ENCODE assay signal across 17 mouse cellular contexts in the genomic region with DNA sequence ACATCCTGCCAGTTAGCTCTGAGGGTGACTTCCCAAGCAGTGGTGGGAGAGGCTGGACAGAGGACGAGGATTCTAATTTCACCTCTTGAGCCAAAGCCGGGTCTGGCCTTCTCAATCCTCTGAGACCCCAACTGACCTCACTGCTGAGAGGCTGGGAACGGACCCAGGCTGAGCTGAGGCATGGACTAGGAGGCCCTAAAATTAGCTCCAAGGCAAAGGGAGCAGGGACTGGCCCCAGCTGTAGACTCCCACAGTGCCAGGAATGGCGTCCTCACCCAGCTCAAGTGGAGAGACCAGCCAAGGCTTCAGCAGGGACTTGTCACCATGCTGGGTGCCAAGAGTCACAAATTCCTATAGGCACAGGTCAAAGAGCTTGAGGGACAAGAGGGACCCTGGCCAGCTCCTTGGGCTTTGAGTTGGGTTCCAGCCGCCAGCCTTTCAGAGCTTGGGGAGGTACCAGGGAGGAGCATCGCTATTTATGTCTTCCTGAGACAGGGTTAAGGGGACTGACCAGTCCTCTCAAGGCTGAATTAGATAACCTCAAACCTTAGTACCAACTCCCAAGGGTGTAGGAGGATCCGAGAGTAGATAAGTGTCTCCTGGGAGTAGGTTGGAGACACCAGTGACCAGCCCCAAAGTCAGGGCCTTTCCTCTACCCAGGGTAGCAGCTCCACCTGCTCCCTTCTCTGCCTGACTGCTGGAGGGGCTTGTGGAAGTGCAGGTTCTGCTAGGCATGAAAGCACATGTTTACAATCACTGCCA. TPM values are rescaled to one million over a fixed set of nuclear protein-coding genes. Genes with fewer than 3 reads are reported as not detected.
DNase-seq lines count a peak whose midpoint lies in the region; ATAC-seq lines count a peak whose summit lies in the region.
"Had no signal": no experiment of that assay in that cellular context is flagged by ENCODE, and none has a peak within 500 bp of the region (broad histone marks: within the 10 kb centered on the region; RNA-seq: fewer than 3 reads in every experiment).

No protein-coding gene starts in this region.

- H3K36me3 ChIP-seq in lung, embryonic 15.5 days, result no peaks in the 10 kb centered on the region
- no peaks in the 10 kb centered on the region for H3K36me3 ChIP-seq in embryonic facial prominence, embryonic 10.5 days (replicated peaks)
- H3K36me3 ChIP-seq: embryonic facial prominence, embryonic 12.5 days; neural tube, embryonic 12.5 days had no signal

- WGBS in lung, embryonic 15.5 days, result 65% methylated on average over 7 of the region's 7 CpGs
- WGBS in embryonic facial prominence, embryonic 10.5 days, result 77% methylated on average over 7 of the region's 7 CpGs

- H3K4me2 ChIP-seq in lung, embryonic 15.5 days, result no peak overlapping the region
- H3K4me2 ChIP-seq: embryonic facial prominence, embryonic 12.5 days; midbrain, embryonic 11.5 days; neural tube, embryonic 12.5 days had no signal

- peaks cover 28% of the 10 kb centered on the region for H3K4me1 ChIP-seq in lung, embryonic 15.5 days
- peaks cover 24% of the 10 kb centered on the region for H3K4me1 ChIP-seq in embryonic facial prominence, embryonic 10.5 days
- H3K4me1 ChIP-seq: embryonic facial prominence, embryonic 12.5 days; neural tube, embryonic 12.5 days had no signal

- no peaks in the 10 kb centered on the region for H3K9me3 ChIP-seq in lung, embryonic 15.5 days
- H3K9me3 ChIP-seq in embryonic facial prominence, embryonic 10.5 days, result no peaks in the 10 kb centered on the region
- H3K9me3 ChIP-seq: embryonic facial prominence, embryonic 12.5 days; neural tube, embryonic 12.5 days had no signal

- no peaks in the 10 kb centered on the region for H3K27me3 ChIP-seq in lung, embryonic 15.5 days
- H3K27me3 ChIP-seq in embryonic facial prominence, embryonic 10.5 days (replicated peaks; ENCODE audit: low read depth, poor library complexity, severe bottlenecking), result no peaks in the 10 kb centered on the region
- H3K27me3 ChIP-seq: embryonic facial prominence, embryonic 12.5 days; neural tube, embryonic 12.5 days; Patski had no signal

- H3K9ac ChIP-seq in lung, embryonic 15.5 days, result no peak overlapping the region
- H3K9ac ChIP-seq: embryonic facial prominence, embryonic 12.5 days; liver, embryonic 14.5 days; neural tube, embryonic 12.5 days had no signal

- ATAC-seq in lung, embryonic 15.5 days (ENCODE audit: borderline replicate concordance, extremely low read depth, low FRiP score, low TSS enrichment), result peak; percentile 72
- ATAC-seq: Patski had no signal

- peak overlapping the region; percentile 37; the same call in 1 of the 2 replicates for H3K27ac ChIP-seq in lung, embryonic 15.5 days
- H3K27ac ChIP-seq in embryonic facial prominence, embryonic 10.5 days (replicated peaks), result no peak overlapping the region
- H3K27ac ChIP-seq: embryonic facial prominence, embryonic 12.5 days; layer of hippocampus, adult 2 months; liver, embryonic 14.5 days; neural tube, embryonic 12.5 days had no signal

- DNase-seq in testis, postnatal 14 days (ENCODE audit: low spot score), result peak; percentile 53
- no peak for DNase-seq in testis, postnatal 10 days (ENCODE audit: low spot score)
- peak; percentile 77 for DNase-seq in heart, adult 8-10 months (ENCODE audit: low spot score)
- no peak for DNase-seq in cerebellum, adult 11-12 months
- no peak for DNase-seq in cerebellum, postnatal 4 days (ENCODE audit: low spot score in 2 of 2)
- DNase-seq in embryonic facial prominence, embryonic 10.5 days (ENCODE audit: low spot score), result no peak
- DNase-seq in urinary bladder, adult 18-20 months (ENCODE audit: low spot score in 2 of 2), result no peak
- DNase-seq: adrenal gland, postnatal 10 days; cerebellum, adult 8-10 months; retina, postnatal 1 day had no signal

- H3K4me3 ChIP-seq in lung, embryonic 15.5 days, result no peak overlapping the region
- H3K4me3 ChIP-seq in embryonic facial prominence, embryonic 10.5 days, result no peak overlapping the region
- H3K4me3 ChIP-seq: embryonic facial prominence, embryonic 12.5 days; layer of hippocampus, adult 2 months; neural tube, embryonic 12.5 days had no signal

RNA-seq across cellular contexts. Expression of a gene that starts 36.8 kb away (rescaled TPM):
- 10 to 100 TPM; 24.6 to 27.7 (median 27.2) TPM for total RNA-seq in heart, adult 8-10 months (2022)
- 3.9 and 4.9 TPM in 2 replicates for polyA plus RNA-seq in lung, embryonic 15.5 days (2015; fragmentation: Nextera tagmentation; extraction: Ambion mirVana)
- 0.31 and 0.50 TPM in 2 replicates for polyA plus RNA-seq in embryonic facial prominence, embryonic 10.5 days (2016; fragmentation: Nextera tagmentation; extraction: Ambion mirVana)
- polyA plus RNA-seq: midbrain, embryonic 11.5 days had no signal

RNA-seq across cellular contexts. Expression of a gene that starts 43.2 kb away (rescaled TPM):
- 10 to 100 TPM; 17.2 to 23.8 (median 19.1) TPM for total RNA-seq in heart, adult 8-10 months (2022)
- polyA plus RNA-seq in lung, embryonic 15.5 days (2015; fragmentation: Nextera tagmentation; extraction: Ambion mirVana), result 20.0 and 22.5 TPM in 2 replicates
- 18.7 and 20.9 TPM in 2 replicates for polyA plus RNA-seq in embryonic facial prominence, embryonic 10.5 days (2016; fragmentation: Nextera tagmentation; extraction: Ambion mirVana)

Comparison
In these comparisons a context has a peak if more than half of its experiments do, and no peak if none do; other contexts are left out.
1. DNase-seq: peak in testis, postnatal 14 days (single experiment) and heart, adult 8-10 months (single experiment); none in testis, postnatal 10 days (single experiment), cerebellum, adult 11-12 months (single experiment), cerebellum, postnatal 4 days (0 of 2), embryonic facial prominence, embryonic 10.5 days (single experiment) and urinary bladder, adult 18-20 months (0 of 2).